In the genomic region with DNA sequence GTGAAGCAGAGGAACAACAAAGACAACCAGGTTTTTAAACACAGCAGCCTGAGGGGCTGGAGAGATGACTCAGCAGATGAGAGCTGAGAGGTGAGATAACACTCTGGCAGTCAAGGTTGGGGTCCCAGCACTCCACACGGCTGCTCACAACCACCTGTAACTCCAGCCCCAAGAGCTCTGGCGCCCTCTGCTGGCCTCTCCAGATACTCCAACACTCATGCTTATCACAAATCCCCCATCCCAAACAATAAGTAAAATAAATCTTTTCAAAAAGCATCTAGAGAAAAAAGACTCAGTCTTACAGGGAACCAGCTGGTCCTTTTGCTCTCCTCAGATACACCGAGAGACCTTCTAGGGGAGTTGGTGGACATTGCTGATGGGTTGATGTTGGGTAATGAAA, we compare ENCODE assay signal across 18 mouse cellular contexts. TPM values are rescaled to one million over a fixed set of nuclear protein-coding genes. Genes with fewer than 3 reads are reported as not detected.
DNase-seq lines count a peak whose midpoint lies in the region; ATAC-seq and TF ChIP-seq lines count a peak whose summit lies in the region.
"Had no signal": no experiment of that assay in that cellular context is flagged by ENCODE, and none has a peak within 500 bp of the region (broad histone marks: within the 10 kb centered on the region; RNA-seq: fewer than 3 reads in every experiment).

No protein-coding gene starts in this region.

- no peak overlapping the region for H3K4me3 ChIP-seq in forebrain, postnatal 0 days (ENCODE audit: low read depth, low read length)
- no peak overlapping the region for H3K4me3 ChIP-seq in forebrain, embryonic 11.5 days (ENCODE audit: low read depth, low read length)
- no peak overlapping the region for H3K4me3 ChIP-seq in liver, embryonic 14.5 days (ENCODE audit: insufficient read depth in 1 of 2, low read depth in 2 of 2, low read length in 2 of 2)
- H3K4me3 ChIP-seq: heart, embryonic 12.5 days; intestine, embryonic 15.5 days; liver, embryonic 15.5 days; neural tube, embryonic 15.5 days had no signal

- 73% methylated on average over 3 of the region's 3 CpGs for WGBS in forebrain, postnatal 0 days
- 81% methylated on average over 3 of the region's 3 CpGs for WGBS in forebrain, embryonic 11.5 days
- WGBS in liver, embryonic 14.5 days (ENCODE audit: insufficient replicate concordance) = 54% methylated on average over 3 of the region's 3 CpGs

- H3K36me3 ChIP-seq in forebrain, postnatal 0 days (ENCODE audit: insufficient read depth) = no peaks in the 10 kb centered on the region
- H3K36me3 ChIP-seq in forebrain, embryonic 11.5 days (ENCODE audit: control insufficient read depth, insufficient read depth, low read length) = no peaks in the 10 kb centered on the region
- H3K36me3 ChIP-seq in liver, embryonic 14.5 days (replicated peaks; ENCODE audit: control insufficient read depth, insufficient read depth, low read depth) = no peaks in the 10 kb centered on the region
- H3K36me3 ChIP-seq: heart, embryonic 12.5 days; intestine, embryonic 15.5 days; liver, embryonic 15.5 days; neural tube, embryonic 15.5 days had no signal

- H3K4me2 ChIP-seq in forebrain, postnatal 0 days (ENCODE audit: low read depth) = no peak overlapping the region
- H3K4me2 ChIP-seq in forebrain, embryonic 11.5 days (ENCODE audit: low read depth, low read length, severe bottlenecking) = no peak overlapping the region
- H3K4me2 ChIP-seq in liver, embryonic 14.5 days (ENCODE audit: low read depth) = no peak overlapping the region
- H3K4me2 ChIP-seq: heart, embryonic 12.5 days; intestine, embryonic 15.5 days; liver, embryonic 15.5 days; neural tube, embryonic 15.5 days had no signal

- 0 out of 2 replicates have a peak, but pooled peaks cover 4% of the 10 kb centered on the region for H3K4me1 ChIP-seq in forebrain, postnatal 0 days (ENCODE audit: insufficient read depth)
- no peaks in the 10 kb centered on the region for H3K4me1 ChIP-seq in forebrain, embryonic 11.5 days (replicated peaks; ENCODE audit: control insufficient read depth, insufficient read depth, low read length)
- peaks cover 0 to 6% of the 10 kb centered on the region in 2 experiments; a peak in 1 of 4 replicates for H3K4me1 ChIP-seq in liver, embryonic 14.5 days (replicated peaks; ENCODE audit: control insufficient read depth in 2 of 2, insufficient read depth in 2 of 2, low read length in 1 of 2)
- H3K4me1 ChIP-seq: heart, embryonic 12.5 days had no signal

- ATAC-seq in forebrain, postnatal 0 days = no peak
- ATAC-seq in forebrain, embryonic 11.5 days (replicated peaks; ENCODE audit: low FRiP score) = no peak
- ATAC-seq in liver, embryonic 14.5 days (ENCODE audit: insufficient read depth) = no peak
- ATAC-seq in erythroid progenitor cell, adult 5-6 weeks (replicated peaks; ENCODE audit: low FRiP score, poor library complexity, severe bottlenecking) = no peak
- ATAC-seq: forebrain, embryonic 16.5 days; intestine, embryonic 15.5 days had no signal

- TF ChIP-seq EP300 in liver, embryonic 14.5 days (IDR thresholded peaks at IDR 0.05; ENCODE audit: low read depth) = no peak

- H3K9me3 ChIP-seq in forebrain, postnatal 0 days (ENCODE audit: low read length) = no peaks in the 10 kb centered on the region
- no peaks in the 10 kb centered on the region; the same call in 1 of the 2 replicates for H3K9me3 ChIP-seq in forebrain, embryonic 11.5 days (ENCODE audit: control insufficient read depth, low read length)
- H3K9me3 ChIP-seq in liver, embryonic 14.5 days (ENCODE audit: control insufficient read depth, low read length) = no peaks in the 10 kb centered on the region
- H3K9me3 ChIP-seq: intestine, embryonic 15.5 days; liver, embryonic 15.5 days; neural tube, embryonic 15.5 days had no signal

- no peak for DNase-seq in forebrain, postnatal 0 days
- DNase-seq in forebrain, embryonic 11.5 days (ENCODE audit: low spot score) = no peak
- no peak for DNase-seq in liver, embryonic 14.5 days (ENCODE audit: low read depth in 3 of 3, low spot score in 3 of 3)
- DNase-seq in liver (no peak), A20 (ENCODE audit: low read depth, low spot score) (peak; percentile 12)
- no peak for DNase-seq in brain, embryonic 14.5 days (ENCODE audit: low read depth)
- no peak for DNase-seq in embryo, embryonic 10.5 days (ENCODE audit: low spot score)
- DNase-seq: cerebellum, adult 11-12 months; gastrocnemius, postnatal 14 days; thymus, postnatal 25 days had no signal

- H3K27ac ChIP-seq in forebrain, postnatal 0 days (ENCODE audit: low read depth, low read length) = no peak overlapping the region
- no peak overlapping the region for H3K27ac ChIP-seq in forebrain, embryonic 11.5 days (ENCODE audit: low read depth, low read length)
- no peak overlapping the region for H3K27ac ChIP-seq in liver, embryonic 14.5 days
- H3K27ac ChIP-seq: intestine, embryonic 15.5 days; liver, embryonic 15.5 days; neural tube, embryonic 15.5 days had no signal

- 0 out of 2 replicates have a peak, but pooled peaks have one; percentile 11 for TF ChIP-seq CTCF in forebrain, postnatal 0 days (IDR thresholded peaks at IDR 0.05; ENCODE audit: low read depth)
- peak; percentile 55 for TF ChIP-seq CTCF in liver, embryonic 14.5 days (IDR thresholded peaks at IDR 0.05; ENCODE audit: low read depth)
- TF ChIP-seq CTCF in brain, embryonic 14.5 days (IDR thresholded peaks at IDR 0.05; ENCODE audit: borderline replicate concordance, extremely low read depth, insufficient read depth, insufficient read length) = peak; percentile 33; the same call in 1 of the 2 replicates

- no peaks in the 10 kb centered on the region for H3K27me3 ChIP-seq in forebrain, postnatal 0 days (ENCODE audit: insufficient read depth, low read length)
- H3K27me3 ChIP-seq in forebrain, embryonic 11.5 days (ENCODE audit: control insufficient read depth, insufficient read depth, low read length) = no peaks in the 10 kb centered on the region
- no peaks in the 10 kb centered on the region for H3K27me3 ChIP-seq in liver, embryonic 14.5 days (ENCODE audit: control insufficient read depth, insufficient read depth, low read length)
- H3K27me3 ChIP-seq: heart, embryonic 12.5 days; intestine, embryonic 15.5 days; liver, embryonic 15.5 days; neural tube, embryonic 15.5 days had no signal

- no peak overlapping the region for H3K9ac ChIP-seq in forebrain, postnatal 0 days
- H3K9ac ChIP-seq in forebrain, embryonic 11.5 days (ENCODE audit: low read length) = no peak overlapping the region
- H3K9ac ChIP-seq in liver, embryonic 14.5 days (replicated peaks) = no peak overlapping the region
- H3K9ac ChIP-seq: heart, embryonic 12.5 days; intestine, embryonic 15.5 days; liver, embryonic 15.5 days; neural tube, embryonic 15.5 days had no signal

- no peak for TF ChIP-seq POLR2A in brain, embryonic 14.5 days (IDR thresholded peaks at IDR 0.05; ENCODE audit: borderline replicate concordance, extremely low read depth, insufficient read depth, insufficient read length, poor library complexity, severe bottlenecking)

RNA-seq across cellular contexts. Expression of a gene that starts 52.7 kb away (rescaled TPM):
- 9.0 and 12.4 TPM in 2 replicates for total RNA-seq in forebrain, postnatal 0 days (2014; rRNA removed)
- polyA plus RNA-seq in forebrain, postnatal 0 days (2015; fragmentation: Nextera tagmentation; extraction: Ambion mirVana) = 1.7 and 3.0 TPM in 2 replicates
- 0.28 and 0.86 TPM in 2 replicates for polyA plus RNA-seq in forebrain, embryonic 11.5 days (2014; fragmentation: Nextera tagmentation; extraction: Ambion mirVana)
- polyA plus RNA-seq in liver, embryonic 14.5 days (2012; rRNA removed) = 0.02 TPM in 2 replicates
- 0.18 and 0.23 TPM in 2 replicates for polyA plus RNA-seq in liver, embryonic 14.5 days (2014; fragmentation: Nextera tagmentation; extraction: Ambion mirVana)
- 3.9 and 8.0 TPM in 2 replicates for polyA plus RNA-seq in brain, embryonic 14.5 days (2012; rRNA removed)
- total RNA-seq in erythroid progenitor cell, adult 5-6 weeks (2015; ENCODE audit: low replicate concordance) = not detected in 2 replicates
- total RNA-seq in erythroid progenitor cell, adult 5-6 weeks (2017; ENCODE audit: low replicate concordance) = not detected in 2 replicates
- total RNA-seq: hematopoietic stem cell, adult 5-6 weeks; megakaryocyte, adult 5-6 weeks had no signal
